Mouse (Mus musculus) G1E (cell line): ENCODE results near the gene Il4ra.

Experiments
- CTCF ChIP-seq: IDR thresholded peaks from 2 replicates; pipeline ENCODE4 v1.5.1; 2012; ENCODE audit warnings: low read depth, low read length, inconsistent platforms, mixed read lengths
- GATA1 ChIP-seq: IDR thresholded peaks from 2 replicates; pipeline ENCODE4 v1.6.1; 2012; ENCODE audit warnings: borderline replicate concordance, low read length, inconsistent platforms, mixed read lengths
- POLR2AphosphoS5 ChIP-seq: IDR thresholded peaks from 2 replicates; pipeline ENCODE4 v1.6.1; 2012; ENCODE audit warnings: low read depth, low read length, inconsistent platforms; ENCODE audit not compliant: insufficient replicate concordance

GRCm38 (mm10) chr7:125606265-125607164 is 54.6 kb downstream of the Il4ra start:
- no peak for TF ChIP-seq CTCF
- TF ChIP-seq GATA1: no peak
- no peak for TF ChIP-seq POLR2AphosphoS5
